Mouse (Mus musculus): Measurements from ENCODE around the gene Ubap2l.

DNA sequence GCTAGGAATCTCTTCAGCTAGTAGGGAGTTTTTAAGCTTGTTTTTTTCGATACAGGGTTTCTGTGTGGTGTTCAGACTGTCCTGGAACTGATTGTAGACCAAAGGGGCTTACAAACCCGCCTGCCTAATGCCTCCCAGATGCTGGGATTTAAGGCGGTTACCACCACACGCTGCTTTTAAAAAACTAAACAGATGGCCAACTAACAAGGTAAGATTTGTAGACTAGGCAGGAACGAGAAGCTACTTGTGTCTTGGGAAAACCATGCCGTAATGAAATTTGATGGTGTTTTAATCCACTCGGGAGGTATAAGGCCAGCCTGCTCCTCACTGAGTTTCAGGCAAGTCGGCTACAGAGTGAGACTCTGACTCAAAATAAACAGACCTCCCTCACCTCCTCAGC, 53.3 kb downstream of the Ubap2l start:
- TF ChIP-seq POLR2A (IDR thresholded peaks at IDR 0.05; ENCODE audit: insufficient read depth, low read depth, low read length) (no peak), CTCF (IDR thresholded peaks at IDR 0.05) (no peak), EP300 (IDR thresholded peaks at IDR 0.05; ENCODE audit: insufficient read depth, low read depth, low read length) (no peak)

Data from heart, adult 2 months (tissue).